Mouse (Mus musculus): Measurements from ENCODE around the gene Klk1b4.
A peak's percentile ranks its signal among the peaks of the same experiment; 100 is the strongest.
"Not testable (repeated sequence)": the region's sequence is repeated elsewhere in the genome, so short reads cannot be mapped to it uniquely, and the experiment has no call there.

Klk1b4 gene

GRCm38 (mm10) chr7:44207135-44207534, at the start of gene Klk1b4:
Gene Klk1b4, plus strand, starts transcription at chr7:44207435.
- not testable (repeated sequence) for DNase-seq

- DNase-seq = no peak
Measured at GRCm38 (mm10) chr7:44179299-44180045, 27.8 kb upstream of the Klk1b4 start.

GRCm38 (mm10) chr7:44186516-44186915, 20.7 kb upstream of the Klk1b4 start:
- not testable (repeated sequence) for DNase-seq

- not testable (repeated sequence) for DNase-seq
Measured at GRCm38 (mm10) chr7:44187936-44188335, 19.3 kb upstream of the Klk1b4 start, which contains the start of gene Klk1b24. Gene Klk1b24, plus strand, starts transcription at chr7:44188236.

GRCm38 (mm10) chr7:44193466-44193865, 13.8 kb upstream of the Klk1b4 start:
- DNase-seq = not testable (repeated sequence)

GRCm38 (mm10) chr7:44197891-44198290, 9.3 kb upstream of the Klk1b4 start, which contains the start of gene Klk1b3:
Gene Klk1b3, plus strand, starts transcription at chr7:44198191.
- no peak for DNase-seq

- DNase-seq = no peak
Measured at GRCm38 (mm10) chr7:44208307-44208706, 1.1 kb downstream of the Klk1b4 start.

- DNase-seq = no peak
Measured at GRCm38 (mm10) chr7:44215645-44216044, 8.4 kb downstream of the Klk1b4 start, which contains the start of gene Klk1b5. Gene Klk1b5, plus strand, starts transcription at chr7:44215945.

- DNase-seq = not testable (repeated sequence)
Measured at GRCm38 (mm10) chr7:44221601-44222000, 14.4 kb downstream of the Klk1b4 start.

- DNase-seq = not testable (repeated sequence)
Measured at GRCm38 (mm10) chr7:44222335-44222734, 15.1 kb downstream of the Klk1b4 start.

GRCm38 (mm10) chr7:44225076-44225475, 17.8 kb downstream of the Klk1b4 start, which contains the start of gene Klk1:
Gene Klk1, plus strand, starts transcription at chr7:44225360.
- no peak for DNase-seq

- no peak for DNase-seq
Measured at GRCm38 (mm10) chr7:44235909-44236308, 28.7 kb downstream of the Klk1b4 start, which contains the start of gene Gm36864. Gene Gm36864, plus strand, starts transcription at chr7:44236177.

- no peak for DNase-seq
Measured at GRCm38 (mm10) chr7:44239913-44240312, 32.7 kb downstream of the Klk1b4 start.

GRCm38 (mm10) chr7:44240712-44241111, 33.5 kb downstream of the Klk1b4 start:
- DNase-seq = no peak

- no peak for DNase-seq
Measured at GRCm38 (mm10) chr7:44241163-44241562, 33.9 kb downstream of the Klk1b4 start.

GRCm38 (mm10) chr7:44244080-44244479, 36.8 kb downstream of the Klk1b4 start:
- peak; percentile 25 for DNase-seq

- DNase-seq = peak; percentile 93
Measured at GRCm38 (mm10) chr7:44246055-44246983, 39.1 kb downstream of the Klk1b4 start, which contains the start of the genes 1700028J19Rik and 2410002F23Rik. Gene 1700028J19Rik, minus strand, starts transcription at chr7:44246695. Gene 2410002F23Rik, plus strand, starts transcription at chr7:44246722.

GRCm38 (mm10) chr7:44246984-44247470, 39.8 kb downstream of the Klk1b4 start:
- DNase-seq = peak; percentile 84

- DNase-seq = no peak
Measured at GRCm38 (mm10) chr7:44247971-44248370, 40.7 kb downstream of the Klk1b4 start.

- DNase-seq = no peak
Measured at GRCm38 (mm10) chr7:44249248-44249647, 42.0 kb downstream of the Klk1b4 start.

- DNase-seq = not testable (repeated sequence)
Measured at GRCm38 (mm10) chr7:44250732-44251275, 43.6 kb downstream of the Klk1b4 start.

GRCm38 (mm10) chr7:44253023-44253616, 45.9 kb downstream of the Klk1b4 start:
- no peak for DNase-seq

Data from cerebellum, adult 9-11 months (tissue).